Mouse (Mus musculus) heart, embryonic 15.5 days (tissue): ENCODE data around the gene Stk40. TPM values are rescaled to one million over a fixed set of nuclear protein-coding genes. Genes with fewer than 3 reads are reported as not detected.

ENCODE experiments used
- ATAC-seq: fragments of 200-750 bp; cut with Nextera tagmentation; replicated peaks from 2 replicates; pipeline ENCODE4 v1.8.0; 2017; ENCODE audit warnings: low read depth, moderate TSS enrichment; ENCODE audit not compliant: insufficient number of reproducible peaks, insufficient read depth, low FRiP score
- H3K27ac ChIP-seq: fragments of 300-500 bp; sonication (generic); 2 replicates; pipeline ENCODE4 v1.5.1; 2015; ENCODE audit warnings: mild to moderate bottlenecking, inconsistent platforms
- H3K27me3 ChIP-seq: fragments of 300-500 bp; sonication (generic); 2 replicates; pipeline ENCODE4 v1.6.1; 2015; ENCODE audit warnings: inconsistent platforms
- H3K36me3 ChIP-seq: fragments of 300-500 bp; sonication (generic); 2 replicates; pipeline ENCODE4 v1.6.1; 2015; ENCODE audit warnings: mild to moderate bottlenecking, inconsistent platforms
- H3K4me1 ChIP-seq: fragments of 300-500 bp; sonication (generic); replicated peaks from 2 replicates; pipeline ENCODE4 v1.6.1; 2015; ENCODE audit warnings: inconsistent platforms
- H3K4me2 ChIP-seq: fragments of 300-500 bp; sonication (generic); 2 replicates; pipeline ENCODE4 v1.6.1; 2015; ENCODE audit warnings: inconsistent platforms, mild to moderate bottlenecking, moderate library complexity
- H3K4me3 ChIP-seq: fragments of 300-500 bp; sonication (generic); 2 replicates; pipeline ENCODE4 v1.5.1; 2015; ENCODE audit warnings: mild to moderate bottlenecking, inconsistent platforms
- H3K9ac ChIP-seq: fragments of 300-500 bp; sonication (generic); 2 replicates; pipeline ENCODE4 v1.6.1; 2015; ENCODE audit warnings: mild to moderate bottlenecking, inconsistent platforms
- H3K9me3 ChIP-seq: fragments of 300-500 bp; sonication (generic); replicated peaks from 2 replicates; pipeline ENCODE4 v1.6.1; 2016; ENCODE audit warnings: inconsistent platforms
- WGBS: fragments of 180-500 bp; shearing (Covaris S2); methylation state at CpG from one replicate; pipeline ENCODE4 v1.1.7; 2015; ENCODE audit warnings: mixed read lengths; 5-methylcytosine and 5-hydroxymethylcytosine counted together
- polyA plus RNA-seq: library from polyadenylated mRNA; unstranded; fragments of >200 nt; fragmentation: Nextera tagmentation; extraction: Ambion mirVana; gene quantifications from 2 replicates; pipeline ENCODE4 v1.2.1, GENCODE M21; 2015

Gene Stk40
- polyA plus RNA-seq, 1 experiment from 2014 or later = 20.6 TPM

- ATAC-seq = no peak
- Histone ChIP-seq H3K9me3 (no peaks in the 10 kb centered on the region), H3K4me2 (no peak overlapping the region), H3K27me3 (no peaks in the 10 kb centered on the region), H3K4me3 (no peak overlapping the region), H3K27ac (peak overlapping the region; percentile 69), H3K9ac (no peak overlapping the region), H3K4me1 (peaks cover 36% of the 10 kb centered on the region), H3K36me3 (peaks cover 54% of the 10 kb centered on the region)
- 49% methylated on average over 11 of the region's 11 CpGs for WGBS
These were observed 26.7 kb downstream of the Stk40 start for GRCm38 (mm10) chr4:126130502-126130901.

GRCm38 (mm10) chr4:126131290-126132121 is 27.7 kb downstream of the Stk40 start:
- Histone ChIP-seq H3K27ac (peak overlapping the region; percentile 37), H3K4me2 (no peak overlapping the region), H3K4me1 (peaks cover 36% of the 10 kb centered on the region), H3K9me3 (no peaks in the 10 kb centered on the region), H3K9ac (no peak overlapping the region), H3K4me3 (no peak overlapping the region), H3K36me3 (peaks cover 54% of the 10 kb centered on the region), H3K27me3 (no peaks in the 10 kb centered on the region)
- WGBS = 50% methylated on average over 10 of the region's 10 CpGs
- ATAC-seq = peak; percentile 29; the same call in 1 of the 2 replicates

- ATAC-seq = no peak
- Histone ChIP-seq H3K9ac (no peak overlapping the region), H3K9me3 (no peaks in the 10 kb centered on the region), H3K4me1 (peaks cover 36% of the 10 kb centered on the region), H3K4me3 (no peak overlapping the region), H3K27me3 (no peaks in the 10 kb centered on the region), H3K27ac (peak overlapping the region; percentile 37), H3K4me2 (no peak overlapping the region), H3K36me3 (peaks cover 50% of the 10 kb centered on the region)
- WGBS = 65% methylated on average over 6 of the region's 6 CpGs
These were observed 29.0 kb downstream of the Stk40 start for GRCm38 (mm10) chr4:126132636-126133264.

GRCm38 (mm10) chr4:126134236-126134635 is 30.5 kb downstream of the Stk40 start:
- WGBS = 95% methylated on average over 4 of the region's 4 CpGs

GRCm38 (mm10) chr4:126134639-126135038 is 30.9 kb downstream of the Stk40 start:
- ATAC-seq = no peak
- Histone ChIP-seq H3K4me2 (no peak overlapping the region), H3K27ac (no peak overlapping the region), H3K36me3 (peaks cover 47% of the 10 kb centered on the region), H3K9me3 (no peaks in the 10 kb centered on the region), H3K9ac (no peak overlapping the region), H3K4me3 (no peak overlapping the region), H3K27me3 (no peaks in the 10 kb centered on the region), H3K4me1 (peaks cover 36% of the 10 kb centered on the region)
- WGBS = 64% methylated on average over 4 of the region's 4 CpGs

More at GRCm38 (mm10) chr4:126134236-126134635, 30.5 kb downstream of the Stk40 start:
- H3K4me1 ChIP-seq = peaks cover 36% of the 10 kb centered on the region
- no peak overlapping the region for H3K9ac ChIP-seq
- no peak overlapping the region for H3K4me3 ChIP-seq
- no peak overlapping the region for H3K27ac ChIP-seq
- no peaks in the 10 kb centered on the region for H3K27me3 ChIP-seq
- H3K36me3 ChIP-seq = peaks cover 47% of the 10 kb centered on the region
- no peaks in the 10 kb centered on the region for H3K9me3 ChIP-seq
- H3K4me2 ChIP-seq = no peak overlapping the region
- ATAC-seq = no peak

- no peak overlapping the region for H3K27ac ChIP-seq
- peaks cover 47% of the 10 kb centered on the region for H3K36me3 ChIP-seq
- H3K27me3 ChIP-seq = no peaks in the 10 kb centered on the region
- ATAC-seq = no peak
- no peaks in the 10 kb centered on the region for H3K9me3 ChIP-seq
- no peak overlapping the region for H3K4me3 ChIP-seq
- H3K4me1 ChIP-seq = peaks cover 22% of the 10 kb centered on the region
- 84% methylated on average over 4 of the region's 4 CpGs for WGBS
- no peak overlapping the region for H3K9ac ChIP-seq
- H3K4me2 ChIP-seq = no peak overlapping the region
These were observed 34.0 kb downstream of the Stk40 start for GRCm38 (mm10) chr4:126137773-126138172.

GRCm38 (mm10) chr4:126141021-126141420 is 37.3 kb downstream of the Stk40 start:
- 68% methylated on average over 5 of the region's 5 CpGs for WGBS
- ATAC-seq = no peak

GRCm38 (mm10) chr4:126145396-126145795 is 41.6 kb downstream of the Stk40 start:
- Histone ChIP-seq H3K4me1 (peaks cover 47% of the 10 kb centered on the region), H3K9ac (no peak overlapping the region), H3K4me3 (no peak overlapping the region), H3K9me3 (no peaks in the 10 kb centered on the region), H3K27me3 (no peaks in the 10 kb centered on the region), H3K27ac (no peak overlapping the region), H3K36me3 (no peaks in the 10 kb centered on the region), H3K4me2 (no peak overlapping the region)
- ATAC-seq = no peak
- 30% methylated on average over 4 of the region's 4 CpGs for WGBS

More at GRCm38 (mm10) chr4:126141021-126141420, 37.3 kb downstream of the Stk40 start:
- no peak overlapping the region for H3K4me3 ChIP-seq
- H3K27me3 ChIP-seq = no peaks in the 10 kb centered on the region
- no peak overlapping the region for H3K4me2 ChIP-seq
- H3K9ac ChIP-seq = no peak overlapping the region
- H3K36me3 ChIP-seq = peaks cover 34% of the 10 kb centered on the region
- H3K27ac ChIP-seq = peak overlapping the region; percentile 55
- H3K4me1 ChIP-seq = peaks cover 18% of the 10 kb centered on the region
- H3K9me3 ChIP-seq = no peaks in the 10 kb centered on the region

GRCm38 (mm10) chr4:126146974-126147532 is 43.3 kb downstream of the Stk40 start:
- 0 out of 2 replicates have a peak, but pooled peaks cover 3% of the 10 kb centered on the region for H3K27me3 ChIP-seq
- peak overlapping the region; percentile 67 for H3K4me2 ChIP-seq
- no peak for ATAC-seq
- H3K4me3 ChIP-seq = peak overlapping the region; percentile 64
- H3K4me1 ChIP-seq = peaks cover 53% of the 10 kb centered on the region
- 40% methylated on average over 9 of the region's 9 CpGs for WGBS
- H3K36me3 ChIP-seq = no peaks in the 10 kb centered on the region
- no peak overlapping the region; the same call in 1 of the 2 replicates for H3K9ac ChIP-seq
- no peaks in the 10 kb centered on the region for H3K9me3 ChIP-seq
- peak overlapping the region; percentile 86 for H3K27ac ChIP-seq

- Histone ChIP-seq H3K9me3 (no peaks in the 10 kb centered on the region), H3K4me3 (peak within 1 kb of the TSS; percentile 64), H3K4me1 (peaks cover 56% of the 10 kb centered on the region), H3K4me2 (peak within 1 kb of the TSS; percentile 67), H3K36me3 (no peaks in the 10 kb centered on the region), H3K9ac (peak within 1 kb of the TSS; percentile 70), H3K27me3 (0 out of 2 replicates have a peak, but pooled peaks cover 5% of the 10 kb centered on the region), H3K27ac (peak within 1 kb of the TSS; percentile 86)
- peak; percentile 48 for ATAC-seq
- WGBS = 9% methylated on average over 24 of the region's 24 CpGs
These were observed 43.9 kb downstream of the Stk40 start, which contains the start of gene Eva1b for GRCm38 (mm10) chr4:126147533-126148160. Eva1b (plus strand) TSS chr4:126147744.
